Mouse (Mus musculus): ENCODE measurements around the gene Ptk6. TPM values are rescaled to one million over a fixed set of nuclear protein-coding genes. Genes with fewer than 3 reads are reported as not detected.

The Ptk6 gene
- polyA plus RNA-seq (2014; fragmentation: Nextera tagmentation; extraction: Ambion mirVana), result not detected in 2 replicates

- no peaks in the 10 kb centered on the region for H3K9me3 ChIP-seq (ENCODE audit: control insufficient read depth, low read length)
- DNase-seq (ENCODE audit: low spot score) (no peak), ATAC-seq (replicated peaks; ENCODE audit: low FRiP score, low TSS enrichment, low read depth) (no peak)
- H3K4me2 ChIP-seq (ENCODE audit: low read length), result no peak within 1 kb of the TSS
- H3K9ac ChIP-seq (ENCODE audit: low read length), result no peak within 1 kb of the TSS
- no peaks in the 10 kb centered on the region for H3K4me1 ChIP-seq (replicated peaks; ENCODE audit: control insufficient read depth, insufficient read depth, low read length)
- no peaks in the 10 kb centered on the region for H3K36me3 ChIP-seq (ENCODE audit: control insufficient read depth, insufficient read depth, low read length)
- no peaks in the 10 kb centered on the region for H3K27me3 ChIP-seq (replicated peaks; ENCODE audit: control insufficient read depth, insufficient read depth, low read length)
- 86% methylated on average over 3 of the region's 3 CpGs for WGBS
- H3K4me3 ChIP-seq (ENCODE audit: low read depth, low read length), result no peak within 1 kb of the TSS
- H3K27ac ChIP-seq (ENCODE audit: low read depth), result no peak within 1 kb of the TSS
Observed at GRCm38 (mm10) chr2:181202422-181202821, at the start of gene Ptk6. TSS of gene Ptk6 (minus strand) at chr2:181202789.

- no peaks in the 10 kb centered on the region for H3K4me1 ChIP-seq (replicated peaks; ENCODE audit: control insufficient read depth, insufficient read depth, low read length)
- ATAC-seq (replicated peaks; ENCODE audit: low FRiP score, low TSS enrichment, low read depth), result no peak
- WGBS, result 79% methylated on average over 1 of the region's 1 CpGs
- H3K9me3 ChIP-seq (ENCODE audit: control insufficient read depth, low read length), result no peaks in the 10 kb centered on the region
- no peak overlapping the region for H3K4me3 ChIP-seq (ENCODE audit: low read depth, low read length)
- no peaks in the 10 kb centered on the region for H3K27me3 ChIP-seq (replicated peaks; ENCODE audit: control insufficient read depth, insufficient read depth, low read length)
- peaks cover 50% of the 10 kb centered on the region for H3K36me3 ChIP-seq (ENCODE audit: control insufficient read depth, insufficient read depth, low read length)
- no peak overlapping the region for H3K27ac ChIP-seq (ENCODE audit: low read depth)
- H3K4me2 ChIP-seq (ENCODE audit: low read length), result no peak overlapping the region
- no peak for DNase-seq (ENCODE audit: low spot score)
- no peak overlapping the region for H3K9ac ChIP-seq (ENCODE audit: low read length)
Observed at GRCm38 (mm10) chr2:181251841-181252240, 49.3 kb upstream of the Ptk6 start.

- no peaks in the 10 kb centered on the region for H3K9me3 ChIP-seq (ENCODE audit: control insufficient read depth, low read length)
- H3K4me2 ChIP-seq (ENCODE audit: low read length), result no peak overlapping the region
- peak overlapping the region; percentile 6; the same call in 1 of the 2 replicates for H3K27ac ChIP-seq (ENCODE audit: low read depth)
- no peaks in the 10 kb centered on the region for H3K27me3 ChIP-seq (replicated peaks; ENCODE audit: control insufficient read depth, insufficient read depth, low read length)
- H3K9ac ChIP-seq (ENCODE audit: low read length), result no peak overlapping the region
- peaks cover 30% of the 10 kb centered on the region for H3K36me3 ChIP-seq (ENCODE audit: control insufficient read depth, insufficient read depth, low read length)
- H3K4me3 ChIP-seq (ENCODE audit: low read depth, low read length), result no peak overlapping the region
- WGBS, result 73% methylated on average over 10 of the region's 10 CpGs
- DNase-seq (ENCODE audit: low spot score) (peak; percentile 57), ATAC-seq (replicated peaks; ENCODE audit: low FRiP score, low TSS enrichment, low read depth) (peak; percentile 61; the same call in 1 of the 2 replicates)
- H3K4me1 ChIP-seq (replicated peaks; ENCODE audit: control insufficient read depth, insufficient read depth, low read length), result no peaks in the 10 kb centered on the region
Observed at GRCm38 (mm10) chr2:181249217-181249616, 46.6 kb upstream of the Ptk6 start.

- Histone ChIP-seq H3K4me1 (replicated peaks; ENCODE audit: control insufficient read depth, insufficient read depth, low read length) (peaks cover 15% of the 10 kb centered on the region; the same call in 1 of the 2 replicates), H3K27me3 (replicated peaks; ENCODE audit: control insufficient read depth, insufficient read depth, low read length) (no peaks in the 10 kb centered on the region), H3K9me3 (ENCODE audit: control insufficient read depth, low read length) (no peaks in the 10 kb centered on the region), H3K4me3 (ENCODE audit: low read depth, low read length) (no peak overlapping the region), H3K9ac (ENCODE audit: low read length) (no peak overlapping the region), H3K4me2 (ENCODE audit: low read length) (no peak overlapping the region), H3K36me3 (ENCODE audit: control insufficient read depth, insufficient read depth, low read length) (no peaks in the 10 kb centered on the region; the same call in 1 of the 2 replicates), H3K27ac (ENCODE audit: low read depth) (0 out of 2 replicates have a peak overlapping the region, but pooled peaks have one; percentile 7)
- no peak for DNase-seq (ENCODE audit: low spot score)
- 25% methylated on average over 2 of the region's 2 CpGs for WGBS
- ATAC-seq (replicated peaks; ENCODE audit: low FRiP score, low TSS enrichment, low read depth), result no peak
Observed at GRCm38 (mm10) chr2:181245031-181245430, 42.4 kb upstream of the Ptk6 start.

- Histone ChIP-seq H3K4me3 (ENCODE audit: low read depth, low read length) (no peak overlapping the region), H3K27ac (ENCODE audit: low read depth) (no peak overlapping the region), H3K27me3 (replicated peaks; ENCODE audit: control insufficient read depth, insufficient read depth, low read length) (no peaks in the 10 kb centered on the region), H3K9ac (ENCODE audit: low read length) (no peak overlapping the region), H3K4me2 (ENCODE audit: low read length) (no peak overlapping the region), H3K4me1 (replicated peaks; ENCODE audit: control insufficient read depth, insufficient read depth, low read length) (peaks cover 15% of the 10 kb centered on the region; the same call in 1 of the 2 replicates), H3K36me3 (ENCODE audit: control insufficient read depth, insufficient read depth, low read length) (no peaks in the 10 kb centered on the region; the same call in 1 of the 2 replicates), H3K9me3 (ENCODE audit: control insufficient read depth, low read length) (no peaks in the 10 kb centered on the region)
- ATAC-seq (replicated peaks; ENCODE audit: low FRiP score, low TSS enrichment, low read depth) (no peak), DNase-seq (ENCODE audit: low spot score) (no peak)
- WGBS, result 34% methylated on average over 11 of the region's 11 CpGs
Observed at GRCm38 (mm10) chr2:181243706-181244394, 41.3 kb upstream of the Ptk6 start.

GRCm38 (mm10) chr2:181242314-181242665 is 39.7 kb upstream of the Ptk6 start:
- 56% methylated on average over 3 of the region's 3 CpGs for WGBS
- Histone ChIP-seq H3K36me3 (ENCODE audit: control insufficient read depth, insufficient read depth, low read length) (peaks cover 4% of the 10 kb centered on the region), H3K4me3 (ENCODE audit: low read depth, low read length) (peak overlapping the region; percentile 54), H3K4me1 (replicated peaks; ENCODE audit: control insufficient read depth, insufficient read depth, low read length) (peaks cover 15% of the 10 kb centered on the region; the same call in 1 of the 2 replicates), H3K9me3 (ENCODE audit: control insufficient read depth, low read length) (no peaks in the 10 kb centered on the region), H3K4me2 (ENCODE audit: low read length) (peak overlapping the region; percentile 72), H3K9ac (ENCODE audit: low read length) (peak overlapping the region; percentile 63), H3K27ac (ENCODE audit: low read depth) (no peak overlapping the region), H3K27me3 (replicated peaks; ENCODE audit: control insufficient read depth, insufficient read depth, low read length) (no peaks in the 10 kb centered on the region)
- ATAC-seq (replicated peaks; ENCODE audit: low FRiP score, low TSS enrichment, low read depth) (no peak), DNase-seq (ENCODE audit: low spot score) (peak; percentile 58)

- peak within 1 kb of the TSS; percentile 72 for H3K4me2 ChIP-seq (ENCODE audit: low read length)
- DNase-seq (ENCODE audit: low spot score) (peak; percentile 69), ATAC-seq (replicated peaks; ENCODE audit: low FRiP score, low TSS enrichment, low read depth) (peak; percentile 81)
- no peaks in the 10 kb centered on the region for H3K9me3 ChIP-seq (ENCODE audit: control insufficient read depth, low read length)
- peaks cover 15% of the 10 kb centered on the region; the same call in 1 of the 2 replicates for H3K4me1 ChIP-seq (replicated peaks; ENCODE audit: control insufficient read depth, insufficient read depth, low read length)
- H3K36me3 ChIP-seq (ENCODE audit: control insufficient read depth, insufficient read depth, low read length), result peaks cover 4% of the 10 kb centered on the region
- 7% methylated on average over 16 of the region's 16 CpGs for WGBS
- no peaks in the 10 kb centered on the region for H3K27me3 ChIP-seq (replicated peaks; ENCODE audit: control insufficient read depth, insufficient read depth, low read length)
- H3K9ac ChIP-seq (ENCODE audit: low read length), result peak within 1 kb of the TSS; percentile 63
- peak within 1 kb of the TSS; percentile 54 for H3K4me3 ChIP-seq (ENCODE audit: low read depth, low read length)
- H3K27ac ChIP-seq (ENCODE audit: low read depth), result no peak within 1 kb of the TSS
Observed at GRCm38 (mm10) chr2:181241602-181242313, 39.2 kb upstream of the Ptk6 start, which contains the start of gene Helz2. TSS of gene Helz2 (minus strand) at chr2:181242027.

- H3K9ac ChIP-seq (ENCODE audit: low read length), result no peak overlapping the region
- H3K9me3 ChIP-seq (ENCODE audit: control insufficient read depth, low read length), result no peaks in the 10 kb centered on the region
- H3K36me3 ChIP-seq (ENCODE audit: control insufficient read depth, insufficient read depth, low read length), result peaks cover 4% of the 10 kb centered on the region
- no peak overlapping the region for H3K4me3 ChIP-seq (ENCODE audit: low read depth, low read length)
- no peak overlapping the region for H3K27ac ChIP-seq (ENCODE audit: low read depth)
- H3K4me1 ChIP-seq (replicated peaks; ENCODE audit: control insufficient read depth, insufficient read depth, low read length), result peaks cover 15% of the 10 kb centered on the region; the same call in 1 of the 2 replicates
- ATAC-seq (replicated peaks; ENCODE audit: low FRiP score, low TSS enrichment, low read depth), result no peak
- 90% methylated on average over 13 of the region's 13 CpGs for WGBS
- DNase-seq (ENCODE audit: low spot score), result no peak
- H3K4me2 ChIP-seq (ENCODE audit: low read length), result peak overlapping the region; percentile 72
- H3K27me3 ChIP-seq (replicated peaks; ENCODE audit: control insufficient read depth, insufficient read depth, low read length), result no peaks in the 10 kb centered on the region
Observed at GRCm38 (mm10) chr2:181240806-181241440, 38.3 kb upstream of the Ptk6 start.
